Mouse (Mus musculus): ENCODE data around the gene Cetn2. TPM values are rescaled to one million over a fixed set of nuclear protein-coding genes. Genes with fewer than 3 reads are reported as not detected.

The Cetn2 gene
- total RNA-seq (2023) = 44.3 to 53.1 TPM (median 48.3 TPM) in 4 replicates

DNA sequence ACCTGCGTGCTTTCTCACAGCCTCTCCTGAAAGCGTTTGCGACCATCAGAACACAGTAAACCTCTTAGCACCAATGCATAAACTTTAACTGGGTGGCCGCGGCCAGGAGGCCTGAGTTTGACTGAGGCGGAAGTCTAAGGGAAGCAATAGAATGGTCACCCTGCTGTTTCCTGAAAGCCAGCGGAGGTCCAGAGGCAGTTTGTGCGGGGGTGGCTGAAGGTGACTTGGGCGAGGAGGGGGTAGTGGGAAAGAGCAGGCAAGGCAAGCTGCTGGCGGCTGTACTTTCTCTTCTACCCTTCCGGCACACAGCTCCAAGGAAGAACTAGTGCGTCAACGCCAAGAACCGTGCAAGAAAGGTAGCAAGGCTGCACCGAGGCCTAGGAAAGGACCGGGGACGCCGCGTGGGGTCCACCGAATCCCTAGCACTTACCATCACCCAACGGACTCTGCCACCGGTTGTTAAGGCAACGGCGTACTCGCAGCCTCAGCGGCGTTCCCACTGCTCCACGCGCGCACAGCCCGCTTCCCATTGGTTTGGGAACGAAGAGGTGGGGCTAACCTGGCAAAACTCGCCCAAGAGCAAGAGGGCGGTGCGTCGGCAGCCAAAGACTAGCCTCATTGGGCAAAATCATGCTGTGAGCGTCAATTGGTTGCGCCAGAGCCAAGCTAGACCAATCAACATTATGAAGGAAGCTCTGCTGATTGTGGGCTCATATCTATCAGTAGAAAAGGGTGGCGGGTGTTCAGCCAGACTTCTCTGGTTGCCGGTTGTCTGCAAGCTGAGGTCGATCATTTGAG, at the start of gene Cetn2, which contains the start of gene Nsdhl:
Gene Cetn2 (minus strand): TSS at position 528 of the 798 bp plus-strand sequence.
Gene Nsdhl (plus strand): TSS at position 674 of the 798 bp plus-strand sequence.

Other genes starting within 250 kb of the Cetn2 start
- not detected in 4 replicates for gene Gabrq, start 93.2 kb downstream of the Cetn2 start, total RNA-seq (2023)
- 7.9 to 11.2 TPM (median 10.0 TPM) in 4 replicates for gene Nsdhl, start 146 bp upstream of the Cetn2 start, total RNA-seq (2023)
- gene Zfp185, start 68.9 kb upstream of the Cetn2 start, total RNA-seq (2023) = not detected in 4 replicates
- gene Pnma5, start 118.7 kb upstream of the Cetn2 start, total RNA-seq (2023) = 2.0 to 2.4 TPM (median 2.2 TPM) in 4 replicates
- gene Pnma3, start 146.4 kb upstream of the Cetn2 start, total RNA-seq (2023) = not detected in 4 replicates
- gene Xlr4a, start 164.1 kb upstream of the Cetn2 start, total RNA-seq (2023) = 9.5 to 19.3 TPM (median 13.0 TPM) in 4 replicates
- 0.18 to 4.4 TPM (median 1.8 TPM) in 4 replicates for gene Xlr3a, start 178.7 kb upstream of the Cetn2 start, total RNA-seq (2023)
- 0.21 to 0.40 TPM (median 0.27 TPM) in 3 of 4 replicates, not detected in the other for gene Gm14685, start 198.6 kb upstream of the Cetn2 start, total RNA-seq (2023)
- gene Xlr5b, start 230.4 kb upstream of the Cetn2 start, total RNA-seq (2023) = not detected in 4 replicates
- 0.19 TPM in 1 of 4 replicates, not detected in the others for gene DXBay18, start 231.0 kb upstream of the Cetn2 start, total RNA-seq (2023)

Measured in B cell, adult 62 days (primary cell).